Comparison of ENCODE assay signal across 9 mouse cellular contexts in the genomic region with DNA sequence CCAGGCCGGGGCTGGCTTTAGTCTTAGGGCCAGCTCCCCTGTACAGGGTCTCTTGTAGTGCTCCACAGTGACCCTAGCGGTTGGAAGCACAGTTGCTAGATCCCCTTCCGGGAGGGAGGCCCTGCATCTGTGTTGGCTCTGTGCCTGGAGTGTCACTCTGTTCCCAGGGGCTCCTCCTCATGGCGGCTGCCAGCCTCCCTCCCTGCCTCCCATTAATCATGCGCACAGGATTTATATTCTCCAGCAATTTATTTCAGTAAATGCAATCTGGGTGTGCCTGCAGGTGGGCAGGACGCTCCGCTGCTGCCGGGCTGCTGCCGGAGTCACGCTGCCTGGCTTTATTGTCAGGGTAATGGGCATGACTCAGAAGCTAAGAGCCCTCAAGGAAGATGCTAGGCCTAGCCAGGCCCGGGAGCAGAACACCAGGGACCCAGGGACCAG. TPM values are rescaled to one million over a fixed set of nuclear protein-coding genes. Genes with fewer than 3 reads are reported as not detected.
A peak's percentile ranks its signal among the peaks of the same experiment; 100 is the strongest.
DNase-seq lines count a peak whose midpoint lies in the region; ATAC-seq and TF ChIP-seq lines count a peak whose summit lies in the region.
"Had no signal": no experiment of that assay in that cellular context is flagged by ENCODE, and none has a peak within 500 bp of the region (broad histone marks: within the 10 kb centered on the region; RNA-seq: fewer than 3 reads in every experiment).

No protein-coding gene starts in this region.

- H3K4me1 ChIP-seq in kidney, adult 2 months (ENCODE audit: control insufficient read depth, insufficient read depth, low read length): no peaks in the 10 kb centered on the region
- no peaks in the 10 kb centered on the region for H3K4me1 ChIP-seq in embryonic facial prominence, embryonic 11.5 days (ENCODE audit: control insufficient read depth, insufficient read depth, low read length)
- H3K4me1 ChIP-seq in heart, embryonic 11.5 days (ENCODE audit: control insufficient read depth, insufficient read depth, low read length): peaks cover 6% of the 10 kb centered on the region; the same call in 1 of the 2 replicates

- H3K4me2 ChIP-seq in embryonic facial prominence, embryonic 11.5 days (ENCODE audit: low read depth, low read length): no peak overlapping the region; the same call in 1 of the 2 replicates
- no peak overlapping the region for H3K4me2 ChIP-seq in heart, embryonic 11.5 days
- H3K4me2 ChIP-seq: liver, embryonic 13.5 days had no signal

- TF ChIP-seq CTCF in kidney, adult 2 months (conservative IDR thresholded peaks at IDR 0.05; ENCODE audit: insufficient read depth, insufficient read length, low read depth, low read length): no peak; the same call in 1 of the 2 replicates

- 15% methylated on average over 11 of the region's 11 CpGs for WGBS in kidney, adult 2 months
- 14% methylated on average over 11 of the region's 11 CpGs for WGBS in embryonic facial prominence, embryonic 11.5 days
- 33% methylated on average over 11 of the region's 11 CpGs for WGBS in heart, embryonic 11.5 days (ENCODE audit: insufficient replicate concordance)

- no peaks in the 10 kb centered on the region for H3K9me3 ChIP-seq in embryonic facial prominence, embryonic 11.5 days (replicated peaks; ENCODE audit: control insufficient read depth, low read length)
- H3K9me3 ChIP-seq in heart, embryonic 11.5 days (replicated peaks; ENCODE audit: control insufficient read depth, low read length): no peaks in the 10 kb centered on the region
- H3K9me3 ChIP-seq: liver, embryonic 13.5 days had no signal

- H3K27ac ChIP-seq in kidney, adult 2 months (ENCODE audit: insufficient read depth, low read depth, low read length): no peak overlapping the region
- no peak overlapping the region for H3K27ac ChIP-seq in embryonic facial prominence, embryonic 11.5 days (replicated peaks; ENCODE audit: low read depth, low read length)
- no peak overlapping the region for H3K27ac ChIP-seq in heart, embryonic 11.5 days (ENCODE audit: low read depth, low read length)
- H3K27ac ChIP-seq: liver, embryonic 13.5 days had no signal

- no peaks in the 10 kb centered on the region for H3K27me3 ChIP-seq in kidney, adult 2 months (replicated peaks; ENCODE audit: control insufficient read depth, insufficient read depth, low read length)
- no peaks in the 10 kb centered on the region for H3K27me3 ChIP-seq in embryonic facial prominence, embryonic 11.5 days (ENCODE audit: control insufficient read depth, insufficient read depth, low read length)
- peaks cover 37% of the 10 kb centered on the region for H3K27me3 ChIP-seq in heart, embryonic 11.5 days (ENCODE audit: control insufficient read depth, insufficient read depth, low read length)

- ATAC-seq in embryonic facial prominence, embryonic 11.5 days (replicated peaks; ENCODE audit: insufficient number of reproducible peaks, low FRiP score, low TSS enrichment, low read depth): peak; percentile 49
- ATAC-seq in heart, embryonic 11.5 days (replicated peaks; ENCODE audit: insufficient number of reproducible peaks, low FRiP score, low TSS enrichment): peak; percentile 56; the same call in 1 of the 2 replicates
- ATAC-seq in CD4-positive, CD25-positive, alpha-beta regulatory T cell, adult 4 months: no peak

- no peak overlapping the region for H3K4me3 ChIP-seq in kidney, adult 2 months (ENCODE audit: insufficient read depth, low read depth, low read length)
- no peak overlapping the region for H3K4me3 ChIP-seq in embryonic facial prominence, embryonic 11.5 days (ENCODE audit: low read depth, low read length)
- no peak overlapping the region for H3K4me3 ChIP-seq in heart, embryonic 11.5 days (ENCODE audit: low read depth, low read length)
- H3K4me3 ChIP-seq: liver, embryonic 13.5 days had no signal

- peak; percentile 30 for DNase-seq in kidney, adult 2 months
- no peak for DNase-seq in kidney, adult 9 months
- peak; percentile 72 for DNase-seq in embryonic facial prominence, embryonic 11.5 days (ENCODE audit: low spot score)
- peak; percentile 60 to 71 for DNase-seq in layer of hippocampus, adult 18-20 months (ENCODE audit: low spot score in 2 of 2)
- peak; percentile 86 for DNase-seq in lung, postnatal 10 days
- peak; percentile 58 for DNase-seq in right cerebral cortex, adult 18-20 months
- DNase-seq: liver, embryonic 13.5 days had no signal

- H3K36me3 ChIP-seq in kidney, adult 2 months (ENCODE audit: control insufficient read depth, insufficient read depth, low read length): no peaks in the 10 kb centered on the region
- H3K36me3 ChIP-seq in embryonic facial prominence, embryonic 11.5 days (replicated peaks; ENCODE audit: control insufficient read depth, insufficient read depth, low read depth, low read length): no peaks in the 10 kb centered on the region
- H3K36me3 ChIP-seq in heart, embryonic 11.5 days (ENCODE audit: control insufficient read depth, insufficient read depth, low read length): no peaks in the 10 kb centered on the region
- H3K36me3 ChIP-seq: liver, embryonic 13.5 days had no signal

- no peak for TF ChIP-seq POLR2A in kidney, adult 2 months (IDR thresholded peaks at IDR 0.05; ENCODE audit: low read depth, low read length)

- no peak overlapping the region for H3K9ac ChIP-seq in embryonic facial prominence, embryonic 11.5 days (replicated peaks; ENCODE audit: low read length)
- no peak overlapping the region for H3K9ac ChIP-seq in heart, embryonic 11.5 days (ENCODE audit: low read depth, low read length)
- H3K9ac ChIP-seq: liver, embryonic 13.5 days had no signal

RNA-seq across cellular contexts. Expression of a gene that starts 7.2 kb away (rescaled TPM):
- polyA plus RNA-seq in kidney, adult 2 months (2012; rRNA removed): not detected in 2 replicates
- polyA plus RNA-seq in embryonic facial prominence, embryonic 11.5 days (2014; fragmentation: Nextera tagmentation; extraction: Ambion mirVana): 0.28 and 0.74 TPM in 2 replicates
- polyA plus RNA-seq in heart, embryonic 11.5 days (2014; fragmentation: Nextera tagmentation; extraction: Ambion mirVana): not detected in 2 replicates
- total RNA-seq in layer of hippocampus, adult 18-20 months (2021): under 1 TPM in 1 of 2 experiments, not detected in 1; 0.15 TPM
- polyA plus RNA-seq in CD4-positive, CD25-positive, alpha-beta regulatory T cell, adult 4 months (2017; shearing (Covaris generic)): not detected
- polyA plus RNA-seq: liver, embryonic 13.5 days had no signal

RNA-seq across cellular contexts. Expression of a gene that starts 14.5 kb away (rescaled TPM):
- polyA plus RNA-seq in kidney, adult 2 months (2012; rRNA removed): not detected in 2 replicates
- 0.15 and 0.22 TPM in 2 replicates for polyA plus RNA-seq in embryonic facial prominence, embryonic 11.5 days (2014; fragmentation: Nextera tagmentation; extraction: Ambion mirVana)
- not detected in 2 replicates for polyA plus RNA-seq in heart, embryonic 11.5 days (2014; fragmentation: Nextera tagmentation; extraction: Ambion mirVana)
- total RNA-seq in layer of hippocampus, adult 18-20 months (2021): not detected
- polyA plus RNA-seq in CD4-positive, CD25-positive, alpha-beta regulatory T cell, adult 4 months (2017; shearing (Covaris generic)): not detected

RNA-seq across cellular contexts. Expression of a gene that starts 19.6 kb away (rescaled TPM):
- polyA plus RNA-seq in kidney, adult 2 months (2012; rRNA removed): 0.07 and 0.39 TPM in 2 replicates
- 0.74 and 2.1 TPM in 2 replicates for polyA plus RNA-seq in embryonic facial prominence, embryonic 11.5 days (2014; fragmentation: Nextera tagmentation; extraction: Ambion mirVana)
- not detected in 2 replicates for polyA plus RNA-seq in heart, embryonic 11.5 days (2014; fragmentation: Nextera tagmentation; extraction: Ambion mirVana)
- total RNA-seq in layer of hippocampus, adult 18-20 months (2021): 1 to 10 TPM; 1.9 to 3.2 TPM
- polyA plus RNA-seq in CD4-positive, CD25-positive, alpha-beta regulatory T cell, adult 4 months (2017; shearing (Covaris generic)): under 1 TPM; 0.51 to 0.54 TPM
- polyA plus RNA-seq: liver, embryonic 13.5 days had no signal

RNA-seq across cellular contexts. Expression of a gene that starts 28.6 kb away (rescaled TPM):
- polyA plus RNA-seq in kidney, adult 2 months (2012; rRNA removed): not detected in 2 replicates
- 2.2 and 2.3 TPM in 2 replicates for polyA plus RNA-seq in embryonic facial prominence, embryonic 11.5 days (2014; fragmentation: Nextera tagmentation; extraction: Ambion mirVana)
- polyA plus RNA-seq in heart, embryonic 11.5 days (2014; fragmentation: Nextera tagmentation; extraction: Ambion mirVana): 0.93 and 1.5 TPM in 2 replicates
- not detected for total RNA-seq in layer of hippocampus, adult 18-20 months (2021)
- under 1 TPM in 1 of 2 experiments, not detected in 1; 0.30 TPM for polyA plus RNA-seq in CD4-positive, CD25-positive, alpha-beta regulatory T cell, adult 4 months (2017; shearing (Covaris generic))

RNA-seq across cellular contexts. Expression of a gene that starts 37.8 kb away (rescaled TPM):
- 33.0 and 42.7 TPM in 2 replicates for polyA plus RNA-seq in kidney, adult 2 months (2012; rRNA removed)
- 141 and 148 TPM in 2 replicates for polyA plus RNA-seq in embryonic facial prominence, embryonic 11.5 days (2014; fragmentation: Nextera tagmentation; extraction: Ambion mirVana)
- polyA plus RNA-seq in heart, embryonic 11.5 days (2014; fragmentation: Nextera tagmentation; extraction: Ambion mirVana): 121 and 128 TPM in 2 replicates
- total RNA-seq in layer of hippocampus, adult 18-20 months (2021): 10 to 100 TPM; 56.9 to 59.4 TPM
- polyA plus RNA-seq in CD4-positive, CD25-positive, alpha-beta regulatory T cell, adult 4 months (2017; shearing (Covaris generic)): 100 to 1,000 TPM; 101 to 133 TPM
